Mouse (Mus musculus) forebrain, embryonic 11.5 days (tissue): ENCODE measurements around the gene Ikzf2. TPM values are rescaled to one million over a fixed set of nuclear protein-coding genes. Genes with fewer than 3 reads are reported as not detected.

Experiments
- ATAC-seq: fragments of 200-750 bp; cut with Nextera tagmentation; replicated peaks from 2 replicates; pipeline ENCODE4 v1.8.0; 2017; ENCODE audit warnings: moderate TSS enrichment; ENCODE audit not compliant: low FRiP score
- DNase-seq: peaks from one replicate; pipeline ENCODE4 v3.0.0-alpha.2; 2017; ENCODE audit warnings: low spot score
- H3K27ac ChIP-seq: fragments of 300-500 bp; sonication (generic); 2 replicates; pipeline ENCODE4 v1.5.1; 2014; ENCODE audit warnings: low read depth, low read length
- H3K27me3 ChIP-seq: fragments of 300-500 bp; sonication (generic); 2 replicates; pipeline ENCODE4 v1.6.1; 2014; ENCODE audit warnings: mild to moderate bottlenecking, low read length, mixed read lengths; ENCODE audit not compliant: control insufficient read depth, insufficient read depth
- H3K36me3 ChIP-seq: fragments of 300-500 bp; sonication (generic); 2 replicates; pipeline ENCODE4 v1.6.1; 2014; ENCODE audit warnings: mild to moderate bottlenecking, low read length, moderate library complexity, mixed read lengths; ENCODE audit not compliant: control insufficient read depth, insufficient read depth
- H3K4me1 ChIP-seq: fragments of 300-500 bp; sonication (generic); replicated peaks from 2 replicates; pipeline ENCODE4 v1.6.1; 2014; ENCODE audit warnings: low read length, mixed read lengths; ENCODE audit not compliant: control insufficient read depth, insufficient read depth
- H3K4me2 ChIP-seq: fragments of 300-500 bp; sonication (generic); 2 replicates; pipeline ENCODE4 v1.6.1; 2014; ENCODE audit warnings: low read depth, mild to moderate bottlenecking, low read length, moderate library complexity, mixed read lengths; ENCODE audit not compliant: severe bottlenecking
- H3K4me3 ChIP-seq: fragments of 300-500 bp; sonication (generic); 2 replicates; pipeline ENCODE4 v1.5.1; 2014; ENCODE audit warnings: low read depth, low read length
- H3K9ac ChIP-seq: fragments of 300-500 bp; sonication (generic); 2 replicates; pipeline ENCODE4 v1.6.1; 2014; ENCODE audit warnings: low read length
- H3K9me3 ChIP-seq: fragments of 300-500 bp; sonication (generic); 2 replicates; pipeline ENCODE4 v1.6.1; 2016; ENCODE audit warnings: low read length, mixed read lengths; ENCODE audit not compliant: control insufficient read depth
- WGBS: fragments of 180-500 bp; shearing (Covaris S2); extraction: QIAGEN DNeasy Blood & Tissue Kit; methylation state at CpG from one replicate; pipeline ENCODE4 v1.1.7; 2014; 5-methylcytosine and 5-hydroxymethylcytosine counted together
- polyA plus RNA-seq: library from polyadenylated mRNA; unstranded; fragments of >200 nt; fragmentation: Nextera tagmentation; extraction: Ambion mirVana; gene quantifications from 2 replicates; pipeline ENCODE4 v1.2.1, GENCODE M21; 2014

Gene Ikzf2
- polyA plus RNA-seq, 1 experiment from 2014 or later = 6.2 TPM

DNA sequence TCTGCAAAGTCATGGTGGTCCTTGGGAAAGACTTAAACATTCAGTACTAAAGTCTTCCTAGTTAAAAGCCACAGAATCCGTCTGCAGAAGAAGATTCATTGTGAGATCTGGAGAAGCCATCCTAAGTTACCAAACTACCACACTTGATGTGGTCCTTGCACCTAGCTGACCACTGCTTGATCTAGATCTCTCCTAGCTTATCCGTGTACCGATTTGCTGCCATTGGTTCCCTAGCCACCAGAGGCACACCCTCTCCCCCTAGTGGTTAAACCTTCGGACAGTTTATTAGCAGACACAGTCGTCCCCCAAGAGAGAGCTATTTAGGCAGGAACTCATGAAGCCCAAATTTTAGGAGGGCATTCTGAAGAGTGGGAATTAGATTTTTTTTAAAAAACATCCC is 1.9 kb upstream of the Ikzf2 start:
- ATAC-seq (peak; percentile 54; the same call in 1 of the 2 replicates), DNase-seq (peak; percentile 69)
- Histone ChIP-seq H3K4me1 (0 out of 2 replicates have a peak, but pooled peaks cover 1% of the 10 kb centered on the region), H3K4me3 (no peak overlapping the region), H3K4me2 (0 out of 2 replicates have a peak overlapping the region, but pooled peaks have one; percentile 12), H3K9me3 (no peaks in the 10 kb centered on the region), H3K9ac (no peak overlapping the region), H3K27me3 (no peaks in the 10 kb centered on the region), H3K27ac (no peak overlapping the region), H3K36me3 (no peaks in the 10 kb centered on the region)
- WGBS = 2% methylated on average over 5 of the region's 5 CpGs

DNA sequence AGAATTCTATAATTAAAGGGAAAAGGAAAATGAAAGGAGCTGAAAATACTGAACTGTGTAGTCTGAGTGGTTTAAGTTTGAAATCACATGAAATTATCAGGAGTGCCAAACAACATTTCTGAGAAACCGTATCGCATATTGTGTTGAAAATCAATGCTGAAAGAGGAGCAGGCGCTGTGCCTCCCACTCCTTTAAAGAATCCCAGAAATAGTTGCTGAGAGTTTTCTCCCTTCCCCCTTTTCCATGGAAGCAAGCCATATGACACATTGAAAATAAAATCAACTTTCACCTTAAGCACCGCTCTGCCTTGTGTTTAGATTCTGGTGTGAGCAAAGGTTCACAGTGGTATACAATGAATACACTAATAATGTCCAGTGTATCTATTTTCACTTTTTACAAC is 1.1 kb upstream of the Ikzf2 start:
- Histone ChIP-seq H3K9ac (no peak overlapping the region; the same call in 1 of the 2 replicates), H3K4me3 (peak overlapping the region; percentile 64), H3K4me2 (peak overlapping the region; percentile 62), H3K36me3 (no peaks in the 10 kb centered on the region), H3K9me3 (no peaks in the 10 kb centered on the region), H3K27me3 (no peaks in the 10 kb centered on the region), H3K27ac (no peak overlapping the region), H3K4me1 (0 out of 2 replicates have a peak, but pooled peaks cover 1% of the 10 kb centered on the region)
- no peak for ATAC-seq
- no peak for DNase-seq
- WGBS = 13% methylated on average over 4 of the region's 4 CpGs

DNA sequence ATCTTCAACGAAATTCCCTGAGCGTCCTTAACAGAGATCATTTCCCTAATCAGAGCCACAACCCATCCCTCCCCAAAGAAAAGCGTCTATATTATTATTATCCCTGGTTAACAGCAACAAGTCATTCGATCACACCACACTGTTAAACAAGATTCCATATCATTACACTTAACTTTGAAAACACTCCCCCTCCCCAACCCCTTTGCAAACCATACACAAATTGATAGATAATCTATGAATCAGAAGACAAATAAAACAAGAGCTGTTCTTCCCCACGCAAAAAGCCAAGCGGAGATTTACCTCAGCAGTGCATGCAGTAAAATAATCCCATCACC is 337 bp downstream of the Ikzf2 start:
- peak overlapping the region; percentile 71 for H3K27ac ChIP-seq
- peak overlapping the region; percentile 52 for H3K4me2 ChIP-seq
- no peaks in the 10 kb centered on the region for H3K9me3 ChIP-seq
- H3K27me3 ChIP-seq = no peaks in the 10 kb centered on the region
- H3K4me3 ChIP-seq = peak overlapping the region; percentile 64
- WGBS = under 1% methylated on average over 6 of the region's 6 CpGs
- H3K36me3 ChIP-seq = no peaks in the 10 kb centered on the region
- 0 out of 2 replicates have a peak, but pooled peaks cover 1% of the 10 kb centered on the region for H3K4me1 ChIP-seq
- DNase-seq (no peak), ATAC-seq (peak; percentile 0; the same call in 1 of the 2 replicates)
- H3K9ac ChIP-seq = peak overlapping the region; percentile 86

DNA sequence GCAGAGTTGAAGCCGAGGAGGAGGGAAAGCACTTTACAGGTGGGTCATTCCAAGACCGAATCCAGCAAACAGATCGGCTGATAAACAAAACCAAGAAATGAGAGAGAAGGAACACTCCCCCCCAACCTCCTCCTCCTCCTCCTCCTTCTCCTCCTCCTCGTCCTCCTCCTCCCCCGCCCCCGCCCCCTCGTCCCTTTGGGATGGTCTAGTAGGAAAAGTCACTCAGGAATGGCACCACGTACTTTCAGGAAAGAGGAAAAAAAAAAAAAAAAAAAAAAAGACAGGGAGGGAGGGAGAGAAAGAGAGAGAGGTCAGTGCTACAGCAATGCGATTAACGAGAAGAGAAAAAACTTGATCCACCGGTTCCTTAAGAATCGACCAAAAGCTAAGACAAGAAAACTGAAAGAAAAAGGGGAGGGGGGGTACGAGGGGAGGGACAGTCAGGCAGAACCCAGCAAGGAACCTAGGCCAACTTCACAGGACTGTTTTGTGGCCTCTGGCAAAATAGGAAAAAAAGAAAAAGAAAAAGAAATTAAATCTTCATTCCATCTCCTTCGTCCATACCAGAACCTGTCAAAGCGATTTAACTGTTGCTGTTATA is 1.1 kb downstream of the Ikzf2 start:
- Histone ChIP-seq H3K36me3 (no peaks in the 10 kb centered on the region), H3K4me1 (0 out of 2 replicates have a peak, but pooled peaks cover 1% of the 10 kb centered on the region), H3K27ac (no peak overlapping the region), H3K4me3 (peak overlapping the region; percentile 64), H3K4me2 (peak overlapping the region; percentile 52), H3K9me3 (no peaks in the 10 kb centered on the region), H3K27me3 (no peaks in the 10 kb centered on the region), H3K9ac (peak overlapping the region; percentile 50)
- peak; percentile 61 for DNase-seq
- under 1% methylated on average over 12 of the region's 15 CpGs for WGBS
- no peak for ATAC-seq

DNA sequence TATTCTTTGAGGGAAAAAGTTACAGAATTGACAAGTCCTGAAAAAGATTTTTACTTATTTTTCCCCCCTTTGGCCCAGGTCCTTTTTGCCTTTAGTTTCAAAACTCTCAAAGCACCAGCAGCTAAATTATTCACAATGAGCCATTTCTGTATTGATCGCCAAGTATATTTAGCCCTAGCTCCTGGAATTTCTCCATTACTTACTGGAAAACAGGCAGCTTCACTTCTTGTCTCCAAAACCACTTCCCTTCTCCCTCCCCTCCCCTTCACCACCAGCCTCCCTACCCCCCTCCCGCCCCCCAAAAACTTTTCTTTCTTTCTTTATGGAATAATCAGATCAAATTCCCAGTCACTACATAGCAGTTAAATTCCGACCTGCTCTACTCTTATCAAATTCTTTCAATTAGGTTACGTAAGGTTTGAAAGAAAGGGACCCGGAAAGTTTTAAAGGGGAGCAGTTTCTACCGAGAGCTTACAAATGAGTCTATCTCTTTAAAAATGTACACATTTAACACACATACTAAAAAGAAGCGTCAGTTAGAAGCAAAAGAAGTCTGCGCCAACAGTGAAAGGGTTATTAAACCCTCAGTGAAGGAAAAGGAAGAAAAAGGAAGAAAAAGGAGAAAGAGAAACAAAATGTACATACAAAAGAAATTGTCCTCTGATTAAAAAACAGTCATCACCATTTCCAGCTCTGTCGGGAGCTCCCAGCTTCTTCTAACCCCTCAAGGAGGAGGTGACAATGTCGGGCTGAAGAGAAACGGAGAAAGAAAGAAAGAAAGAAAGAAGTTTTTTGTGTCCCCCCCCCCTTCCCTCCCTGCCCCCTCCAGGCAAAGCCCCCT is 1.8 kb downstream of the Ikzf2 start:
- DNase-seq (no peak), ATAC-seq (no peak)
- Histone ChIP-seq H3K9me3 (no peaks in the 10 kb centered on the region), H3K4me1 (0 out of 2 replicates have a peak, but pooled peaks cover 1% of the 10 kb centered on the region), H3K9ac (peak overlapping the region; percentile 50), H3K27ac (no peak overlapping the region), H3K4me2 (peak overlapping the region; percentile 52), H3K4me3 (peak overlapping the region; percentile 64), H3K36me3 (no peaks in the 10 kb centered on the region), H3K27me3 (no peaks in the 10 kb centered on the region)
- 1% methylated on average over 11 of the region's 11 CpGs for WGBS

DNA sequence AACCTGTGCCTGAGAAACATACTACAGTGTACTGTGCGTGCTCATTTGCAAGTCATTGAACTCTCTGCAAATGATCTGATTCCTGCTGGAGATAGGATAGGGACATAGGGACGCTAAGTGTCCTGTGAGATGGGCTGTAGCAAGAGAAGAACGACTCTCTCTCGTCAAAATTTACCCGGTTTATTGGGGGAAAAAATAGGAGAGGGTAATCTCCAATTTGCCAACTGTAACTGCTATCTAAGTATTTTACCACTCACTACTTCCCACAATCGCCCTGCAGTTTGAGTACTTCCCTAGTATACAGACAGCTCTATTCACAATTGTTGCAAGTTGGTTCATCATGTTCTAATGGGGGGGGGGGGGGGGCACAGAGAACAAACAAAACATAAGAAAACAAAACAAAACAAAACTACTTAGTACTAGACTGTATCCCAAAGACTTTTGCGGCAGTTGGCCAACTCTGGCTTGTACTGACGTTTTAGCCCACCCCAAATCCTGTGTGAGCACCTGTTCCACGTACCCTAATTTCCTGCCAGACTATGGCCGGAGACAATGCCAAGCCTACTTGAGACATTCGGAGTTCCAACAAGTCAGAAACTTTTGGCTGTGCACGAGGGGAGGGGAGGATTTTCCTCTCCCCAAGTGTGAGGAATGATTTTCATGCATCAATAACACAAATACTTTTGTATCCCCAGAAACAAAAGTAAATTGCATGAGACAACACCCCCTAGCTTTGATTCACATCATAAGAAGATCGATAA is 2.6 kb downstream of the Ikzf2 start:
- DNase-seq (no peak), ATAC-seq (no peak)
- Histone ChIP-seq H3K4me1 (0 out of 2 replicates have a peak, but pooled peaks cover 1% of the 10 kb centered on the region), H3K4me2 (peak overlapping the region; percentile 52), H3K27me3 (no peaks in the 10 kb centered on the region), H3K4me3 (peak overlapping the region; percentile 64), H3K36me3 (no peaks in the 10 kb centered on the region), H3K9me3 (no peaks in the 10 kb centered on the region), H3K9ac (no peak overlapping the region; the same call in 1 of the 2 replicates), H3K27ac (no peak overlapping the region)
- WGBS = 29% methylated on average over 13 of the region's 13 CpGs

DNA sequence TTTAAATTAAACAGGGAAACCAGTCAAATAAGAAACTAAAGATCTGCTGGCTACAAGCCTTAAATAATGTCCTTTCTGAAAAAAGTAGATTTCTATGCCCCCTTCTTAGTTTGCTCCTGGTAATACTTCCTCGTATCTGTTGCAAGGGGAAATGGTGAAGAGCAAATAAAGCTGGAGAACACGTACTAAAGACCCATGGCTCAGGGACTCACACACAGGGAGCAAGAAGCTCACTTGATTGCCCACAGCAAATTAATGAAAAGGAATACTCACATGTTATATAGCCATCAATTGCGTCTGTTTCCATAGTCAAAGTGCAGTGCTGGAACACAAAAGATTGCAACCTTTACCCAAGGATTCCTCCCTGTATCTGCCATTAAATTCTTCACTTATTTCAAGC is 3.2 kb downstream of the Ikzf2 start:
- DNase-seq (no peak), ATAC-seq (no peak)
- Histone ChIP-seq H3K27ac (no peak overlapping the region), H3K4me3 (no peak overlapping the region), H3K4me2 (no peak overlapping the region; the same call in 1 of the 2 replicates), H3K9me3 (no peaks in the 10 kb centered on the region), H3K36me3 (no peaks in the 10 kb centered on the region), H3K4me1 (0 out of 2 replicates have a peak, but pooled peaks cover 1% of the 10 kb centered on the region), H3K27me3 (no peaks in the 10 kb centered on the region), H3K9ac (no peak overlapping the region)
- WGBS = 65% methylated on average over 3 of the region's 3 CpGs

DNA sequence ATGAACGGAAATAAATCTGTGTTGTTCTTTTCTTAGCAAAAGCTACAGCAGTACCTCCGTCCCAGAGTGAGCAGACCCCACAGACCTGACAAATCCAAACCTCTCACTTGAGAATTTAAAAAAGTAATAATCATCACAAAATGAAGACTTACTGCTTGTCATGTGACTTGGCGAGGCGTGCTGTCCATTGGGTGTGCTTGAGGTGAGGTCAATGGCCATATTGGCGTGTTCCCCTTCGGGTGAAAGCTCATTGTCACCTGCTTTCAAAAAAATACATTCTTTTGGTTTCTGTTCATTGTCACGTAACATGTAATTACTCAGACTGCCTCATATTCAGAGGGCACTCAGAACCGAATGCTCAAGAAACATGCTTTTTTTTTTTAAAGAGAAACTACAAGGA is 4.0 kb downstream of the Ikzf2 start:
- DNase-seq = no peak
- Histone ChIP-seq H3K36me3 (no peaks in the 10 kb centered on the region), H3K27ac (no peak overlapping the region), H3K4me2 (no peak overlapping the region), H3K27me3 (no peaks in the 10 kb centered on the region), H3K9ac (no peak overlapping the region), H3K4me1 (0 out of 2 replicates have a peak, but pooled peaks cover 1% of the 10 kb centered on the region), H3K4me3 (no peak overlapping the region), H3K9me3 (no peaks in the 10 kb centered on the region)
- no peak for ATAC-seq
- 90% methylated on average over 8 of the region's 8 CpGs for WGBS
